Mouse (Mus musculus): ENCODE data around the gene Ick.

DNA sequence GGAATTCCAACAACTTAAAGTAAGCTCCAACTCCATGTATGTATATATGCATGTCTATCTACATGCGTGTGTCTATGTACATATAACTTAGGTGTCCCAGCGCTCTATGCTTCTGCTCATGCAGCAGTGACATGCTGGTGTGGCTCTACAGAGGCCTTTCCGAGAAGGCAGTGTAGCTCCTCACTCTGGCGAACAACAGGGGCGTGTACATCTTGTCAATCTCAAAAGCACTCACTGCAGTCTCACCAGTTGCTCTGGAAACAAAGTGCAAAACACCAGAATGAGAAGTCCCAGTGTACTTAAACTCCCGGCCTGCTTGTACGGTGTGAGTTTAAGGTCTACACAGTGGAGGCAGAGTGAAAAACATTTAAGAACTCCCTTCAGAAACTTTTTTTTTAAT, 27.2 kb upstream of the Ick start:
- TF ChIP-seq POLR2A (IDR thresholded peaks at IDR 0.05; ENCODE audit: control insufficient read depth, low read depth, low read length) (no peak), CTCF (IDR thresholded peaks at IDR 0.05; ENCODE audit: control insufficient read depth, insufficient read depth, insufficient replicate concordance, low read depth, low read length) (no peak)
